Mouse (Mus musculus) lung, adult 2 months (tissue): ENCODE results near the gene Ifna2.

ENCODE experiments used
- CTCF ChIP-seq: fragments of 200-500 bp; IDR thresholded peaks from 2 replicates; pipeline ENCODE4 v1.5.1; 2011; ENCODE audit warnings: mild to moderate bottlenecking, low read length, control low read depth; ENCODE audit not compliant: insufficient read depth
- POLR2A ChIP-seq: fragments of 200-500 bp; IDR thresholded peaks from 2 replicates; pipeline ENCODE4 v1.6.1; 2011; ENCODE audit warnings: low read depth, mild to moderate bottlenecking, control low read depth, low read length, borderline replicate concordance; ENCODE audit errors: extremely low read depth

- TF ChIP-seq POLR2A (no peak), CTCF (no peak)
Measured at GRCm38 (mm10) chr4:88683812-88684211, at the start of gene Ifna2.
